ENCODE assay signal across 23 mouse cellular contexts in genomic region chr19:37867592-37867991, GRCm38 (mm10).
A peak's percentile ranks its signal among the peaks of the same experiment; 100 is the strongest.
DNase-seq lines count a peak whose midpoint lies in the region; ATAC-seq and TF ChIP-seq lines count a peak whose summit lies in the region.
"Had no signal": no experiment of that assay in that cellular context is flagged by ENCODE, and none has a peak within 500 bp of the region (broad histone marks: within the 10 kb centered on the region; RNA-seq: fewer than 3 reads in every experiment).

No protein-coding gene starts in this region.

- no peak overlapping the region; the same call in 1 of the 2 replicates for H3K4me2 ChIP-seq in liver, embryonic 11.5 days
- H3K4me2 ChIP-seq in liver, embryonic 14.5 days (ENCODE audit: low read depth), result peak overlapping the region; percentile 25
- H3K4me2 ChIP-seq in liver, postnatal 0 days (ENCODE audit: low read depth, low read length), result peak overlapping the region; percentile 51
- H3K4me2 ChIP-seq in midbrain, embryonic 13.5 days (replicated peaks), result no peak overlapping the region
- H3K4me2 ChIP-seq: heart, embryonic 11.5 days; hindbrain, embryonic 12.5 days; hindbrain, embryonic 15.5 days had no signal

- 22% methylated on average over 3 of the region's 3 CpGs for WGBS in liver, adult 2 months
- 68% methylated on average over 3 of the region's 3 CpGs for WGBS in liver, embryonic 11.5 days
- WGBS in liver, embryonic 14.5 days (ENCODE audit: insufficient replicate concordance), result 62% methylated on average over 3 of the region's 3 CpGs
- WGBS in liver, postnatal 0 days (ENCODE audit: insufficient replicate concordance), result 53% methylated on average over 3 of the region's 3 CpGs
- 41% methylated on average over 3 of the region's 3 CpGs for WGBS in midbrain, embryonic 13.5 days

- TF ChIP-seq EP300 in liver, embryonic 14.5 days (IDR thresholded peaks at IDR 0.05; ENCODE audit: low read depth), result no peak
- TF ChIP-seq EP300 in liver, postnatal 0 days (IDR thresholded peaks at IDR 0.05; ENCODE audit: low read depth), result no peak

- no peak overlapping the region; the same call in 1 of the 2 replicates for H3K4me3 ChIP-seq in liver, adult 2 months (ENCODE audit: insufficient read depth, low read depth, low read length)
- H3K4me3 ChIP-seq in liver, embryonic 11.5 days (ENCODE audit: low read depth, low read length), result no peak overlapping the region
- H3K4me3 ChIP-seq in liver, embryonic 14.5 days (ENCODE audit: insufficient read depth in 1 of 2, low read depth in 2 of 2, low read length in 2 of 2), result no peak overlapping the region
- H3K4me3 ChIP-seq in liver, postnatal 0 days (ENCODE audit: low read depth, low read length), result no peak overlapping the region
- H3K4me3 ChIP-seq in midbrain, embryonic 13.5 days (replicated peaks), result no peak overlapping the region
- H3K4me3 ChIP-seq: forebrain, embryonic 10.5 days; heart, adult 2 months; hindbrain, embryonic 12.5 days; hindbrain, embryonic 15.5 days had no signal

- H3K27ac ChIP-seq in liver, adult 2 months (replicated peaks; ENCODE audit: insufficient read depth, low read depth, low read length), result peak overlapping the region; percentile 86
- H3K27ac ChIP-seq in liver, embryonic 11.5 days (ENCODE audit: low read depth, low read length), result no peak overlapping the region
- no peak overlapping the region for H3K27ac ChIP-seq in liver, embryonic 14.5 days
- H3K27ac ChIP-seq in liver, postnatal 0 days (ENCODE audit: low read depth), result peak overlapping the region; percentile 94
- H3K27ac ChIP-seq in midbrain, embryonic 13.5 days, result no peak overlapping the region
- H3K27ac ChIP-seq: forebrain, embryonic 10.5 days; heart, adult 2 months; hindbrain, embryonic 12.5 days; hindbrain, embryonic 15.5 days had no signal

- no peaks in the 10 kb centered on the region for H3K79me2 ChIP-seq in liver, adult 2 months (ENCODE audit: control insufficient read depth, insufficient read depth, low read length)

- DNase-seq in heart, adult 11 months, result peak; percentile 11
- no peak for DNase-seq in heart, adult 8-10 months (ENCODE audit: low spot score)
- peak; percentile 99 for DNase-seq in liver, adult 2 months (ENCODE audit: extremely low read depth, low read depth, low spot score)
- no peak for DNase-seq in liver, embryonic 11.5 days (ENCODE audit: low spot score)
- DNase-seq in liver, embryonic 14.5 days (ENCODE audit: low read depth in 3 of 3, low spot score in 3 of 3), result no peak
- no peak for DNase-seq in liver, postnatal 0 days
- DNase-seq: adrenal gland, postnatal 10 days; adrenal gland, postnatal 36 days; B cell, adult 2 months; cerebellum, adult 18-20 months; cerebellum, adult 9-10 months; cerebellum, postnatal 14 days; gastrocnemius, postnatal 25 days; heart, adult 2 months had no signal

- H3K4me1 ChIP-seq in liver, adult 2 months (ENCODE audit: control insufficient read depth, insufficient read depth, low read length), result peaks cover 5% of the 10 kb centered on the region; the same call in 1 of the 2 replicates
- H3K4me1 ChIP-seq in liver, embryonic 11.5 days (replicated peaks; ENCODE audit: control insufficient read depth, insufficient read depth, low read length), result no peaks in the 10 kb centered on the region
- no peaks in the 10 kb centered on the region for H3K4me1 ChIP-seq in liver, embryonic 14.5 days (replicated peaks; ENCODE audit: control insufficient read depth in 2 of 2, insufficient read depth in 2 of 2, low read length in 1 of 2)
- no peaks in the 10 kb centered on the region for H3K4me1 ChIP-seq in liver, postnatal 0 days (ENCODE audit: insufficient read depth)
- no peaks in the 10 kb centered on the region for H3K4me1 ChIP-seq in midbrain, embryonic 13.5 days (replicated peaks)
- H3K4me1 ChIP-seq: hindbrain, embryonic 12.5 days; hindbrain, embryonic 15.5 days had no signal

- TF ChIP-seq CTCF in liver, adult 2 months (IDR thresholded peaks at IDR 0.05; ENCODE audit: low read depth, low read length), result no peak
- no peak for TF ChIP-seq CTCF in liver, embryonic 14.5 days (IDR thresholded peaks at IDR 0.05; ENCODE audit: low read depth)
- no peak for TF ChIP-seq CTCF in liver, postnatal 0 days (IDR thresholded peaks at IDR 0.05; ENCODE audit: low read depth)

- no peaks in the 10 kb centered on the region for H3K36me3 ChIP-seq in liver, adult 2 months (ENCODE audit: control insufficient read depth, insufficient read depth, low read length)
- no peaks in the 10 kb centered on the region for H3K36me3 ChIP-seq in liver, embryonic 11.5 days (ENCODE audit: control insufficient read depth, insufficient read depth, low read length)
- H3K36me3 ChIP-seq in liver, embryonic 14.5 days (replicated peaks; ENCODE audit: control insufficient read depth, insufficient read depth, low read depth), result no peaks in the 10 kb centered on the region
- H3K36me3 ChIP-seq in liver, postnatal 0 days (replicated peaks; ENCODE audit: insufficient read depth, low read length), result no peaks in the 10 kb centered on the region
- no peaks in the 10 kb centered on the region for H3K36me3 ChIP-seq in midbrain, embryonic 13.5 days
- H3K36me3 ChIP-seq: forebrain, embryonic 10.5 days; G1E; hindbrain, embryonic 12.5 days; hindbrain, embryonic 15.5 days had no signal

- H3K9me3 ChIP-seq in liver, embryonic 11.5 days (ENCODE audit: control insufficient read depth, low read length), result no peaks in the 10 kb centered on the region
- no peaks in the 10 kb centered on the region for H3K9me3 ChIP-seq in liver, embryonic 14.5 days (ENCODE audit: control insufficient read depth, low read length)
- no peaks in the 10 kb centered on the region for H3K9me3 ChIP-seq in liver, postnatal 0 days (ENCODE audit: low read length)
- no peaks in the 10 kb centered on the region for H3K9me3 ChIP-seq in midbrain, embryonic 13.5 days
- H3K9me3 ChIP-seq: forebrain, embryonic 10.5 days; G1E; hindbrain, embryonic 12.5 days; hindbrain, embryonic 15.5 days had no signal

- H3K9ac ChIP-seq in liver, adult 2 months (ENCODE audit: low read depth, low read length), result no peak overlapping the region
- no peak overlapping the region for H3K9ac ChIP-seq in liver, embryonic 11.5 days (ENCODE audit: low read depth, low read length)
- H3K9ac ChIP-seq in liver, embryonic 14.5 days (replicated peaks), result no peak overlapping the region
- H3K9ac ChIP-seq in liver, postnatal 0 days (replicated peaks), result no peak overlapping the region
- H3K9ac ChIP-seq in midbrain, embryonic 13.5 days (replicated peaks), result no peak overlapping the region
- H3K9ac ChIP-seq: hindbrain, embryonic 12.5 days; hindbrain, embryonic 15.5 days had no signal

- H3K27me3 ChIP-seq in liver, adult 2 months (ENCODE audit: control insufficient read depth, insufficient read depth, low read length), result peaks cover 2% of the 10 kb centered on the region; the same call in 1 of the 2 replicates
- no peaks in the 10 kb centered on the region for H3K27me3 ChIP-seq in liver, embryonic 11.5 days (replicated peaks; ENCODE audit: control insufficient read depth, insufficient read depth, low read length)
- no peaks in the 10 kb centered on the region for H3K27me3 ChIP-seq in liver, embryonic 14.5 days (ENCODE audit: control insufficient read depth, insufficient read depth, low read length)
- no peaks in the 10 kb centered on the region for H3K27me3 ChIP-seq in liver, postnatal 0 days (ENCODE audit: insufficient read depth, low read length)
- 0 out of 2 replicates have a peak, but pooled peaks cover 3% of the 10 kb centered on the region for H3K27me3 ChIP-seq in midbrain, embryonic 13.5 days
- H3K27me3 ChIP-seq: CH12.LX; hindbrain, embryonic 12.5 days; hindbrain, embryonic 15.5 days; Patski had no signal

- no peak for ATAC-seq in liver, embryonic 11.5 days (replicated peaks; ENCODE audit: low FRiP score)
- ATAC-seq in liver, embryonic 14.5 days (ENCODE audit: insufficient read depth), result no peak
- peak; percentile 75 for ATAC-seq in liver, postnatal 0 days
- no peak for ATAC-seq in midbrain, embryonic 13.5 days
- ATAC-seq: forebrain, embryonic 14.5 days; Patski had no signal

- no peak for TF ChIP-seq POLR2A in liver, adult 2 months (IDR thresholded peaks at IDR 0.05; ENCODE audit: extremely low read depth, insufficient read depth, low read length)

Comparison
In these comparisons a context has a peak if more than half of its experiments do, and no peak if none do; other contexts are left out.
1. DNase-seq: peak in heart, adult 11 months (single experiment) and liver, adult 2 months (single experiment); none in heart, adult 8-10 months (single experiment), liver, embryonic 11.5 days (single experiment), liver, embryonic 14.5 days (0 of 3) and liver, postnatal 0 days (single experiment).
2. H3K27ac ChIP-seq: peak in liver, adult 2 months (single experiment) and liver, postnatal 0 days (single experiment); none in liver, embryonic 11.5 days (single experiment), liver, embryonic 14.5 days (single experiment) and midbrain, embryonic 13.5 days (single experiment).
3. H3K4me2 ChIP-seq: peak in liver, embryonic 14.5 days (single experiment) and liver, postnatal 0 days (single experiment); none in liver, embryonic 11.5 days (single experiment) and midbrain, embryonic 13.5 days (single experiment).